Mouse (Mus musculus): ENCODE measurements around the gene Slc35e2. TPM values are rescaled to one million over a fixed set of nuclear protein-coding genes. Genes with fewer than 3 reads are reported as not detected.
A peak's percentile ranks its signal among the peaks of the same experiment; 100 is the strongest.

Slc35e2 gene
- polyA plus RNA-seq, 1 experiment from 2014 or later, result 7.7 TPM

GRCm38 (mm10) chr4:155601997-155602456 is 811 bp downstream of the Slc35e2 start:
- Histone ChIP-seq H3K36me3 (ENCODE audit: control insufficient read depth, insufficient read depth, low read length) (no peaks in the 10 kb centered on the region), H3K4me1 (ENCODE audit: control insufficient read depth, insufficient read depth, low read length) (peaks cover 7% of the 10 kb centered on the region), H3K27ac (ENCODE audit: low read depth, low read length) (peak overlapping the region; percentile 99), H3K9me3 (replicated peaks; ENCODE audit: control insufficient read depth, low read length) (no peaks in the 10 kb centered on the region), H3K4me2 (peak overlapping the region; percentile 92), H3K4me3 (ENCODE audit: low read depth, low read length) (peak overlapping the region; percentile 85), H3K9ac (ENCODE audit: low read depth, low read length) (peak overlapping the region; percentile 97), H3K27me3 (ENCODE audit: control insufficient read depth, insufficient read depth, low read length) (no peaks in the 10 kb centered on the region)
- no peak for ATAC-seq (replicated peaks; ENCODE audit: insufficient number of reproducible peaks, low FRiP score, low TSS enrichment)
- 4% methylated on average over 31 of the region's 31 CpGs for WGBS (ENCODE audit: insufficient replicate concordance)

GRCm38 (mm10) chr4:155602753-155603152 is 1.5 kb downstream of the Slc35e2 start:
- H3K9ac ChIP-seq (ENCODE audit: low read depth, low read length), result no peak overlapping the region
- no peak overlapping the region for H3K27ac ChIP-seq (ENCODE audit: low read depth, low read length)
- WGBS (ENCODE audit: insufficient replicate concordance), result 79% methylated on average over 1 of the region's 1 CpGs
- H3K27me3 ChIP-seq (ENCODE audit: control insufficient read depth, insufficient read depth, low read length), result no peaks in the 10 kb centered on the region
- H3K4me1 ChIP-seq (ENCODE audit: control insufficient read depth, insufficient read depth, low read length), result peaks cover 7% of the 10 kb centered on the region
- ATAC-seq (replicated peaks; ENCODE audit: insufficient number of reproducible peaks, low FRiP score, low TSS enrichment), result no peak
- no peaks in the 10 kb centered on the region for H3K36me3 ChIP-seq (ENCODE audit: control insufficient read depth, insufficient read depth, low read length)
- H3K9me3 ChIP-seq (replicated peaks; ENCODE audit: control insufficient read depth, low read length), result no peaks in the 10 kb centered on the region
- peak overlapping the region; percentile 85; the same call in 1 of the 2 replicates for H3K4me3 ChIP-seq (ENCODE audit: low read depth, low read length)
- H3K4me2 ChIP-seq, result peak overlapping the region; percentile 92

DNA sequence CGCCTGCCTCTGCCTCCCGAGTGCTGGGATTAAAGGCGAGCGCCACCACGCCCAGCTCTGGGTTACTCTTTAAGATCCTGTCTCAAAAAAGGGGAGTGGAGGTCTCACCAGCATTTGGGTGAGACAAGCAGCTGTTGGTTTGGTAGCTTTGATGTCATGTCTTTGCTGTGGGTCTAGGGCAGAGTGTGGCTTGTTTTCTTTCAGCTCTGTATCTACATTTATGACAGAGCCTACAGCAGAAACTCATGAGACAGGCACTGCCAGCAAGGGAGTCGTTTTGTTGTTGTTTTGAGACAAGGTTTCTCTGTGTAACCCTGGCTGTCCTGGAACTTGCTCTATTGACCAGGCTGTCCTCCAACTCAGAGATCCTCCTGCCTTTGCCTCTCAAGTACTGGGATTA is 2.6 kb downstream of the Slc35e2 start:
- Histone ChIP-seq H3K27ac (ENCODE audit: low read depth, low read length) (no peak overlapping the region), H3K9ac (ENCODE audit: low read depth, low read length) (no peak overlapping the region), H3K4me1 (ENCODE audit: control insufficient read depth, insufficient read depth, low read length) (peaks cover 7% of the 10 kb centered on the region), H3K36me3 (ENCODE audit: control insufficient read depth, insufficient read depth, low read length) (no peaks in the 10 kb centered on the region), H3K9me3 (replicated peaks; ENCODE audit: control insufficient read depth, low read length) (no peaks in the 10 kb centered on the region), H3K4me2 (no peak overlapping the region), H3K27me3 (ENCODE audit: control insufficient read depth, insufficient read depth, low read length) (no peaks in the 10 kb centered on the region), H3K4me3 (ENCODE audit: low read depth, low read length) (no peak overlapping the region)
- WGBS (ENCODE audit: insufficient replicate concordance), result 94% methylated on average over 6 of the region's 6 CpGs
- ATAC-seq (replicated peaks; ENCODE audit: insufficient number of reproducible peaks, low FRiP score, low TSS enrichment), result no peak

- Histone ChIP-seq H3K4me3 (ENCODE audit: low read depth, low read length) (no peak overlapping the region), H3K36me3 (ENCODE audit: control insufficient read depth, insufficient read depth, low read length) (peaks cover 5% of the 10 kb centered on the region; the same call in 1 of the 2 replicates), H3K27ac (ENCODE audit: low read depth, low read length) (no peak overlapping the region), H3K27me3 (ENCODE audit: control insufficient read depth, insufficient read depth, low read length) (no peaks in the 10 kb centered on the region), H3K9ac (ENCODE audit: low read depth, low read length) (no peak overlapping the region), H3K4me2 (no peak overlapping the region), H3K9me3 (replicated peaks; ENCODE audit: control insufficient read depth, low read length) (no peaks in the 10 kb centered on the region), H3K4me1 (ENCODE audit: control insufficient read depth, insufficient read depth, low read length) (peaks cover 7% of the 10 kb centered on the region)
- ATAC-seq (replicated peaks; ENCODE audit: insufficient number of reproducible peaks, low FRiP score, low TSS enrichment), result no peak
- WGBS (ENCODE audit: insufficient replicate concordance), result 92% methylated on average over 4 of the region's 4 CpGs
These were observed 3.9 kb downstream of the Slc35e2 start for GRCm38 (mm10) chr4:155605132-155605531.

DNA sequence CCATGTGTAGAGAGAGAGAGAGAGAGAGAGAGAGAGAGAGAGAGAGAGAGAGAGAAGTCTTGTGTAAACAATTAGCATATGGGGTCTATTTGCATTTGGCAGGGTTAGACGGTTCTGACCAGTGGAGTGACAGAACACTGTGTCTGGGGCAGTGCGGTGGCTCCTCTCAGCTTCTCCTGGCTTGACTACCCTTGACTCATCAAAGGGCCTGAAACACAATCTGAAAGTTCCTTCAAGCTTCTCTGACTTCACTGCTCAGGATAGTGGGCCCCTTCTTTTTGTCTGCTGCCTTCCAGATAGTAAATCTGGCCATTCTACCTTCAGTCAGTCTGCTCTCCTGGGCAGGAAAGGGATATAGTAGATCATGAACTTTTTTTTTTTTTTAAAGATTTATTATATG is 5.6 kb downstream of the Slc35e2 start:
- H3K4me1 ChIP-seq (ENCODE audit: control insufficient read depth, insufficient read depth, low read length), result peaks cover 7% of the 10 kb centered on the region
- H3K9ac ChIP-seq (ENCODE audit: low read depth, low read length), result no peak overlapping the region
- H3K4me2 ChIP-seq, result no peak overlapping the region
- no peak overlapping the region for H3K4me3 ChIP-seq (ENCODE audit: low read depth, low read length)
- no peak for ATAC-seq (replicated peaks; ENCODE audit: insufficient number of reproducible peaks, low FRiP score, low TSS enrichment)
- no peak overlapping the region for H3K27ac ChIP-seq (ENCODE audit: low read depth, low read length)
- 92% methylated on average over 2 of the region's 2 CpGs for WGBS (ENCODE audit: insufficient replicate concordance)
- peaks cover 6% of the 10 kb centered on the region; the same call in 1 of the 2 replicates for H3K36me3 ChIP-seq (ENCODE audit: control insufficient read depth, insufficient read depth, low read length)
- H3K9me3 ChIP-seq (replicated peaks; ENCODE audit: control insufficient read depth, low read length), result no peaks in the 10 kb centered on the region
- H3K27me3 ChIP-seq (ENCODE audit: control insufficient read depth, insufficient read depth, low read length), result no peaks in the 10 kb centered on the region

DNA sequence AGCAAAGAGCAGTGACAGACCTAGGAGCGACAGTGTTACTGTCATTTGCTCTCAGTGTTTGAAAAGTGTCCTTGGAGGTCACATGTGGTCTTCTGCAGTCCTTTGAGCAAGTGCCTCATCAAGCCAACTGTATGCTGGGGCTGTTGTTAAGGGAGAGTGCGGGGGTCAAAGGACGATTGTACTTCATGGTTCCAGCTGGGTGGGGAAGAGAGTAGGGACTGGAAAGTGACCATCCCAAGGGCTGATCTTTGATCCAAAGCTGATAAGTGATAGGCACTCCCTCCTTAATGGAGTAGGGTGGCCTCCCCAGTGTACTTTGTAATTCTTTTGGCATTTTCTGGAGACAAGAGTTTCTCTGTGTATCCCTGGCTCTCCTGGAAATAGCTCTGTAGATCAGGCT is 10.6 kb downstream of the Slc35e2 start:
- H3K27ac ChIP-seq (ENCODE audit: low read depth, low read length), result no peak overlapping the region
- ATAC-seq (replicated peaks; ENCODE audit: insufficient number of reproducible peaks, low FRiP score, low TSS enrichment), result no peak
- peaks cover 31% of the 10 kb centered on the region for H3K36me3 ChIP-seq (ENCODE audit: control insufficient read depth, insufficient read depth, low read length)

DNA sequence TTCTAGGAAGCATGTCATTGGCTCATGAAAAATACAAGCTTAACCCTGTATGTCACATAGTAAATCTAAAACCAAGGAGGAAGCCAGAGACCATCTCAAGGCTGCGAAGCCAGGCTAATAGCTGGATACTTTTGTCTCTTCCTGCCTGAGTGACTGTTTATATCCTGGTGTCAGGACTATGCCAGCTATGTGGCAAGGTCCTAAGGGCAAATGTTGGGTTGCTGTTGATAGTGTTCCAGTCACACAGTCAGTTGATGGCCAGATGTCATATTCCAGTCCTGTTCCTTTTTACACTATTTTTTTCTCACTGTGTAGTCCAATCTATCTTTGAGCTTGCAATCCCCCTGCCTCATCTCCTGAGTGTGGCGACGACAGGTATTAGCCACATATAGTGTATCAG is 12.0 kb downstream of the Slc35e2 start:
- Histone ChIP-seq H3K4me2 (no peak overlapping the region), H3K36me3 (ENCODE audit: control insufficient read depth, insufficient read depth, low read length) (peaks cover 31% of the 10 kb centered on the region), H3K9ac (ENCODE audit: low read depth, low read length) (no peak overlapping the region), H3K27ac (ENCODE audit: low read depth, low read length) (no peak overlapping the region), H3K27me3 (ENCODE audit: control insufficient read depth, insufficient read depth, low read length) (no peaks in the 10 kb centered on the region), H3K9me3 (replicated peaks; ENCODE audit: control insufficient read depth, low read length) (no peaks in the 10 kb centered on the region), H3K4me1 (ENCODE audit: control insufficient read depth, insufficient read depth, low read length) (no peaks in the 10 kb centered on the region), H3K4me3 (ENCODE audit: low read depth, low read length) (no peak overlapping the region)
- 92% methylated on average over 3 of the region's 3 CpGs for WGBS (ENCODE audit: insufficient replicate concordance)
- no peak for ATAC-seq (replicated peaks; ENCODE audit: insufficient number of reproducible peaks, low FRiP score, low TSS enrichment)

More for the DNA sequence above, 10.6 kb downstream of the Slc35e2 start:
- Histone ChIP-seq H3K4me2 (no peak overlapping the region), H3K9ac (ENCODE audit: low read depth, low read length) (no peak overlapping the region), H3K4me3 (ENCODE audit: low read depth, low read length) (no peak overlapping the region), H3K9me3 (replicated peaks; ENCODE audit: control insufficient read depth, low read length) (no peaks in the 10 kb centered on the region), H3K4me1 (ENCODE audit: control insufficient read depth, insufficient read depth, low read length) (no peaks in the 10 kb centered on the region), H3K27me3 (ENCODE audit: control insufficient read depth, insufficient read depth, low read length) (no peaks in the 10 kb centered on the region)
- 80% methylated on average over 3 of the region's 3 CpGs for WGBS (ENCODE audit: insufficient replicate concordance)

- 86% methylated on average over 5 of the region's 5 CpGs for WGBS (ENCODE audit: insufficient replicate concordance)
- peaks cover 15% of the 10 kb centered on the region for H3K36me3 ChIP-seq (ENCODE audit: control insufficient read depth, insufficient read depth, low read length)
- ATAC-seq (replicated peaks; ENCODE audit: insufficient number of reproducible peaks, low FRiP score, low TSS enrichment), result no peak
These were observed 17.1 kb downstream of the Slc35e2 start for GRCm38 (mm10) chr4:155618321-155618720.

More at GRCm38 (mm10) chr4:155618321-155618720, 17.1 kb downstream of the Slc35e2 start:
- no peak overlapping the region for H3K4me3 ChIP-seq (ENCODE audit: low read depth, low read length)
- no peaks in the 10 kb centered on the region for H3K9me3 ChIP-seq (replicated peaks; ENCODE audit: control insufficient read depth, low read length)
- no peaks in the 10 kb centered on the region for H3K27me3 ChIP-seq (ENCODE audit: control insufficient read depth, insufficient read depth, low read length)
- no peak overlapping the region for H3K4me2 ChIP-seq
- no peaks in the 10 kb centered on the region for H3K4me1 ChIP-seq (ENCODE audit: control insufficient read depth, insufficient read depth, low read length)
- no peak overlapping the region for H3K9ac ChIP-seq (ENCODE audit: low read depth, low read length)
- H3K27ac ChIP-seq (ENCODE audit: low read depth, low read length), result no peak overlapping the region
